Mouse (Mus musculus) left cerebral cortex, adult 18-20 months (tissue): ENCODE data around the gene St5. TPM values are rescaled to one million over a fixed set of nuclear protein-coding genes. Genes with fewer than 3 reads are reported as not detected.

Experiments used
- DNase-seq, 2 experiments: peaks; one replicate each; pipeline ENCODE4 v3.0.0; 2021 to 2022; ENCODE audit warnings: low spot score in 2 of 2, mixed read lengths in 1 of 2
- total RNA-seq, 2 experiments: library from RNA; stranded (reverse); gene quantifications; 2 replicates each; pipeline ENCODE4 v1.2.3; 2021

The St5 gene
- total RNA-seq, 2 experiments from 2014 or later: 17.8 to 21.5 TPM

- DNase-seq: no peak
Measured at GRCm38 (mm10) chr7:109613051-109613450, 90.4 kb downstream of the St5 start.

- no peak for DNase-seq
Measured at GRCm38 (mm10) chr7:109612531-109612930, 90.9 kb downstream of the St5 start.

- no peak for DNase-seq
Measured at GRCm38 (mm10) chr7:109610348-109610747, 93.1 kb downstream of the St5 start.

- DNase-seq: no peak
Measured at GRCm38 (mm10) chr7:109609565-109610345, 93.7 kb downstream of the St5 start.

GRCm38 (mm10) chr7:109608831-109609230, 94.6 kb downstream of the St5 start:
- no peak for DNase-seq

- DNase-seq: no peak
Measured at GRCm38 (mm10) chr7:109606994-109607610, 96.3 kb downstream of the St5 start.

- no peak for DNase-seq
Measured at GRCm38 (mm10) chr7:109602562-109602961, 100.8 kb downstream of the St5 start.

- no peak for DNase-seq
Measured at GRCm38 (mm10) chr7:109602022-109602421, 101.4 kb downstream of the St5 start.

GRCm38 (mm10) chr7:109600702-109601101, 102.7 kb downstream of the St5 start:
- no peak for DNase-seq

- DNase-seq: no peak
Measured at GRCm38 (mm10) chr7:109599998-109600397, 103.4 kb downstream of the St5 start.

- no peak for DNase-seq
Measured at GRCm38 (mm10) chr7:109594845-109595531, 108.4 kb downstream of the St5 start.

- DNase-seq: no peak
Measured at GRCm38 (mm10) chr7:109593992-109594391, 109.4 kb downstream of the St5 start.

- DNase-seq: no peak
Measured at GRCm38 (mm10) chr7:109592184-109592583, 111.2 kb downstream of the St5 start.

- DNase-seq: no peak
Measured at GRCm38 (mm10) chr7:109590576-109590975, 112.8 kb downstream of the St5 start.

- no peak for DNase-seq
Measured at GRCm38 (mm10) chr7:109588990-109589389, 114.4 kb downstream of the St5 start.

GRCm38 (mm10) chr7:109588145-109588544, 115.3 kb downstream of the St5 start:
- no peak for DNase-seq

GRCm38 (mm10) chr7:109584467-109584866, 118.9 kb downstream of the St5 start:
- no peak for DNase-seq

GRCm38 (mm10) chr7:109580489-109580888, 122.9 kb downstream of the St5 start:
- DNase-seq: no peak

- DNase-seq: no peak
Measured at GRCm38 (mm10) chr7:109579585-109580307, 123.7 kb downstream of the St5 start.

- DNase-seq: no peak
Measured at GRCm38 (mm10) chr7:109578880-109579584, 124.4 kb downstream of the St5 start.
